In genomic region chr14:59045235-59045634, GRCm38 (mm10) we compare ENCODE assay signal across 21 mouse cellular contexts.
DNase-seq lines count a peak whose midpoint lies in the region; TF ChIP-seq lines count a peak whose summit lies in the region.
"Had no signal": no experiment of that assay in that cellular context is flagged by ENCODE, and none has a peak within 500 bp of the region (broad histone marks: within the 10 kb centered on the region; RNA-seq: fewer than 3 reads in every experiment).

No protein-coding gene starts in this region.

- no peak overlapping the region for H3K27ac ChIP-seq in testis, adult 2 months (ENCODE audit: control insufficient read depth, insufficient read depth, low read depth, low read length)
- H3K27ac ChIP-seq: embryonic facial prominence, embryonic 12.5 days; embryonic facial prominence, embryonic 15.5 days; forebrain, embryonic 12.5 days; forebrain, embryonic 15.5 days; heart, embryonic 13.5 days; hindbrain, embryonic 12.5 days; hindbrain, embryonic 15.5 days had no signal

- intact Hi-C loops in gastrocnemius, postnatal 14 days (cut with DNase I; ENCODE audit: low total_unique reads): no loop called here
- intact Hi-C loops in heart, postnatal 25 days (cut with DNase I): no loop called here

- no peaks in the 10 kb centered on the region; the same call in 1 of the 2 replicates for H3K4me1 ChIP-seq in testis, adult 2 months (ENCODE audit: control insufficient read depth, insufficient read depth, low read length)
- H3K4me1 ChIP-seq: embryonic facial prominence, embryonic 15.5 days; heart, embryonic 13.5 days; hindbrain, embryonic 12.5 days; hindbrain, embryonic 15.5 days had no signal

- H3K27me3 ChIP-seq in testis, adult 2 months (ENCODE audit: control insufficient read depth, insufficient read depth, low read length): no peaks in the 10 kb centered on the region
- H3K27me3 ChIP-seq: embryonic facial prominence, embryonic 12.5 days; embryonic facial prominence, embryonic 15.5 days; forebrain, embryonic 12.5 days; forebrain, embryonic 15.5 days; heart, embryonic 13.5 days; hindbrain, embryonic 12.5 days; hindbrain, embryonic 15.5 days had no signal

- no peak for TF ChIP-seq POLR2A in testis, adult 2 months (IDR thresholded peaks at IDR 0.05; ENCODE audit: control insufficient read depth, low read depth, low read length)

- H3K4me3 ChIP-seq in testis, adult 2 months (ENCODE audit: control insufficient read depth, low read depth, low read length): peak overlapping the region; percentile 52
- H3K4me3 ChIP-seq: embryonic facial prominence, embryonic 12.5 days; embryonic facial prominence, embryonic 15.5 days; erythroblast, embryonic 14.5 days; forebrain, embryonic 12.5 days; forebrain, embryonic 15.5 days; heart, embryonic 13.5 days; hindbrain, embryonic 12.5 days; hindbrain, embryonic 15.5 days had no signal

- no peak for TF ChIP-seq CTCF in testis, adult 2 months (IDR thresholded peaks at IDR 0.05; ENCODE audit: control insufficient read depth, insufficient read depth, insufficient replicate concordance, low read depth, low read length)

- peak; percentile 3 for DNase-seq in gastrocnemius, adult 18-20 months (ENCODE audit: low spot score)
- no peak for DNase-seq in gastrocnemius, postnatal 14 days
- DNase-seq in heart, adult 18-20 months: peak; percentile 21 to 27
- DNase-seq in heart, postnatal 25 days (ENCODE audit: low spot score): no peak
- no peak for DNase-seq in testis, postnatal 10 days (ENCODE audit: low spot score)
- no peak for DNase-seq in adrenal gland, postnatal 10 days
- DNase-seq in spleen, postnatal 4 days (ENCODE audit: low spot score in 2 of 2): no peak
- DNase-seq: adrenal gland, adult 8-10 months; cerebellum, adult 11 months; cerebellum, adult 2 months; cerebellum, adult 9-11 months; cerebellum, postnatal 25 days had no signal

- no peaks in the 10 kb centered on the region for H3K36me3 ChIP-seq in testis, adult 2 months (ENCODE audit: control insufficient read depth, insufficient read depth, low read length)
- H3K36me3 ChIP-seq: embryonic facial prominence, embryonic 12.5 days; embryonic facial prominence, embryonic 15.5 days; forebrain, embryonic 12.5 days; forebrain, embryonic 15.5 days; heart, embryonic 13.5 days; hindbrain, embryonic 12.5 days; hindbrain, embryonic 15.5 days had no signal

Comparison
In these comparisons a context has a peak if more than half of its experiments do, and no peak if none do; other contexts are left out.
1. DNase-seq: peak in gastrocnemius, adult 18-20 months (single experiment) and heart, adult 18-20 months (2 of 2); none in gastrocnemius, postnatal 14 days (single experiment), heart, postnatal 25 days (single experiment), testis, postnatal 10 days (single experiment), adrenal gland, postnatal 10 days (single experiment) and spleen, postnatal 4 days (0 of 2).